Mouse (Mus musculus) bone marrow, adult 2 months (tissue): ENCODE data around the gene Cfap45.

Source experiments
- CTCF ChIP-seq: fragments of 200-500 bp; IDR thresholded peaks from 2 replicates; pipeline ENCODE4 v1.5.1; 2011; ENCODE audit warnings: low read length, control low read depth; ENCODE audit not compliant: control insufficient read depth, insufficient read depth
- POLR2A ChIP-seq: fragments of 200-500 bp; IDR thresholded peaks from 2 replicates; pipeline ENCODE4 v1.6.1; 2011; ENCODE audit warnings: low read depth, mild to moderate bottlenecking, control low read depth, low read length, borderline replicate concordance; ENCODE audit not compliant: control insufficient read depth

DNA sequence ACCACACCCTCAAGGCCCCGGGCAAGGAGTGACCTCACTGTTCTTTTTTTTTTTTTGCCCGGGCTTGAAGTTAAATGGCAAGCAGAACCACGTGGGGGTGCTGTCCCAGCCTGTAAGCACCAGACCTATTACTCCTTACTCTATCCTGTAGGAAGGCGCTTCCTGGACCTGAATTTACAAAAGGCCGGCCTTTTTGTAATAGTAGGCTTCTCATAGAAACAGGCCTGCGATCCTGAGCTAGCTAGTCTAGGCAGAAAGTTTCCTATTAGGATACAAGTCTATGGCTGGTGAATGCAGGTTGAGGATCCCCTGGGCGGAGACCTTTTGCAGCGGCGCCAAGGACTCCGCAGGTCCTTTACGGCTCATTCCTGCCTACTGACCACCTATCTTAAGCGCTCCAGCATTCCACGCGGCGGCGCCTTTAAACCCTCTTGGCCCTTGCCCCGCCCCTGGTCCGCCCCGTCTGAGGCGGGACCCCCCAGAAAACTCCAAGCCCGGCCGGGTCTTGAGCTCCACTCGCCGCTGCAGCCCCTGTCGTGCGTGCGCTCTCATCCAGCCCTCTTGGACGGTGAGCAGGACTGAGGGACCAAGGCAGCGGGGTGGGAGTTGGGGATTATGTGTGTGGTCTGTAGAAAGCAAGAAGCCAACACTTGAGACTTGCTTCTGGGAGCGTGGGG lies 20.7 kb upstream of the Cfap45 start, which contains the start of gene Tagln2:
- TF ChIP-seq CTCF, result no peak; the same call in 1 of the 2 replicates
- TF ChIP-seq POLR2A, result peak; percentile 91
